Mouse (Mus musculus): ENCODE data around the gene Herpud1. TPM values are rescaled to one million over a fixed set of nuclear protein-coding genes. Genes with fewer than 3 reads are reported as not detected.

The Herpud1 gene
- total RNA-seq (2017): 74.5 and 93.6 TPM in 2 replicates

DNA sequence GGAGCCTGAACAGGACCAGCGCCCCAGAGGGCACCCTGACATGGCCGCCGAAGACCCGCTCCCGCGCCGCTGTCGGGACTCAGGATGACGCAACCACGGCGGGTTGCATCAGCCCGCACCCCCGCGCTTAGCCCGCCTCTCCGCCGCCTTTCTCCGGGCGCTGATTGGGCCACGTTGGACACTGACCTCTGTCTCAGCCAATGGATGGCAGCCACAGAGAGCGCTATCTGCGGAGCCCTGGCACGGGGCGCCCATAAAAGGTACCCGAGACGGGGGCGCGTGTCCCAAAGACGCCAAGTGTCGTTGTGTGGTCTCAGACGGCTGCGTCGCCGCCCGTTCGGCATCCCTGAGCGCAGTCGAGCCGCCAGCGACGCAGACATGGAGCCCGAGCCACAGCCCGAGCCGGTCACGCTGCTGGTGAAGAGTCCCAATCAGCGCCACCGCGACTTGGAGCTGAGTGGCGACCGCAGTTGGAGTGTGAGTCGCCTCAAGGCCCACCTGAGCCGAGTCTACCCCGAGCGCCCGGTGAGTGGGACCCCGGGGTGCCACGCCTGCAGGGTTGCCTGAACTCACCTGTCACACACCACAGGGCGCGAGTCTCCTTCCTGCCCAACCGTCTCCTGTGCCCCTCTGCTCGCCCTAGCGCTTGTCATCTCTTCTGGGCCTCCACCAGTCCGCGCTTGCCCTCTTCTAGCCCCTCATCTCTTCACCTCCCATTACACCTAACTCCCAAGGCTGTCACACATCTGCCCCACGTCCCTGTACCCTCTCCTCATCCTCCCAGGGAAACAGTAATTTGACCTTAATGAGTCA, at the start of gene Herpud1:
TSS of gene Herpud1 (plus strand) at position 225 of the 813 bp plus-strand sequence.
- peak; percentile 94 to 98 for ATAC-seq (replicated peaks in 1 of 2; ENCODE audit: insufficient read depth in 1 of 2, low FRiP score in 2 of 2, low TSS enrichment in 1 of 2, low read depth in 1 of 2, poor library complexity in 2 of 2, severe bottlenecking in 2 of 2)

DNA sequence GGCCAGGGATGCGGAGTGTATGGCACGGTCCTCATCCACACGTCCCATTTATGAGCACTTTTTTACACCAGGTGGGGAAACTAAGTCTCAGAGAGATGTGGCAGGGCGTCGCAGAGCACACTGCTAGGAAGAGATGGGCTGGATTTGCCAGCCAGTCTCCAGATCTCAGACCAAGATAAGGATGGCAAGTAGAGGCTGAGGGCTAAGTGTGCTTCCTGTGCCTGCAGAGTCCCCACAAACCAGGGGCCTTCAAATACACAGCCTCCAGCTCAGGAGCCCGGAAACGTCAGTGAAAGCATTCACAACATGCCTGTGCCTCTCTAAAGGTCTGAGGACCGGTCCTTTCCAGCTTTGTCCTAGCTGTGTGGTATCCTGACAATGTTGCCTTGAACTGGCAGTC, 48.7 kb upstream of the Herpud1 start:
- no peak; a peak in 1 of 4 replicates for ATAC-seq (replicated peaks in 1 of 2; ENCODE audit: insufficient read depth in 1 of 2, low FRiP score in 2 of 2, low TSS enrichment in 1 of 2, low read depth in 1 of 2, poor library complexity in 2 of 2, severe bottlenecking in 2 of 2)

DNA sequence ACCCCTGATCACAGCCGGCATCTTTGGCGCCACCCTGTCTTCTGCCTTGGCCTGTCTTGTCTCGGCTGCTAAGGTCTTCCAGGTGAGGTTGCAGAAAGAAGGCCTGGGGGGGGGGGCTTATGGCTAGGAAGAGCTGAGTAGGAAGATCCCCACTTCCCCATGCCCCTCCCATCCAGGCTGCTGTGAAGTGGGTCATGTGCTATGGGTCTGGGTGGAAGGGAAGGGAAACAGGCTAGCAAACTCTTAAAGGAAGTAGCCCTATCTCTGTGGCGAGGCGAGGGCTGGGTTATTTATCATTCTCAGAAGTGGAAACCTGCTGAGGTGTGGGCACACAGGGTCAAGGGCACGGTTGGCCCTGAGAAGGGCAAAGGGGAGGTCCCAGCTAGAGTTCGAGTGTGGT, 45.4 kb upstream of the Herpud1 start:
- peak in 1 of 2 experiments; percentile 48; a peak in 1 of 4 replicates for ATAC-seq (replicated peaks in 1 of 2; ENCODE audit: insufficient read depth in 1 of 2, low FRiP score in 2 of 2, low TSS enrichment in 1 of 2, low read depth in 1 of 2, poor library complexity in 2 of 2, severe bottlenecking in 2 of 2)

DNA sequence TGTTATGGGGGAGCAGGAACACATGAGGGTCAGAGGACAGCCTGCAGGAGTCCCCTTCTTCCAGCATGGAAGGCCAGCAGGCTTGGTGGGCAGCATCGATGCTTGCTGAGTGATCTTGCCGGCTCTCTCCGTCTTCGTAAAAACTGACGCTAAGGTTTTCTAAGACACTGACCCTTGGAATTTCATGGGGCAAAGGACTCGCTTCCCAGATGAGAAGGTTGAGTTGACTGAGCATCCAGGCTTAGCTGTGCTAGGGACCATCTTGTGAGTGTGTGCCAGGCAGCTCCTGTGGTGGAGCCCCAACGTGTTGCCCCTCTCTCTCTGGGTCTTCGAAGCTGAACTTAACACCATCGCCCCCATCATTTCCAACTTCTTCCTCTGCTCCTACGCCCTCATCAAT, 43.5 kb upstream of the Herpud1 start:
- ATAC-seq (replicated peaks in 1 of 2; ENCODE audit: insufficient read depth in 1 of 2, low FRiP score in 2 of 2, low TSS enrichment in 1 of 2, low read depth in 1 of 2, poor library complexity in 2 of 2, severe bottlenecking in 2 of 2): no peak

DNA sequence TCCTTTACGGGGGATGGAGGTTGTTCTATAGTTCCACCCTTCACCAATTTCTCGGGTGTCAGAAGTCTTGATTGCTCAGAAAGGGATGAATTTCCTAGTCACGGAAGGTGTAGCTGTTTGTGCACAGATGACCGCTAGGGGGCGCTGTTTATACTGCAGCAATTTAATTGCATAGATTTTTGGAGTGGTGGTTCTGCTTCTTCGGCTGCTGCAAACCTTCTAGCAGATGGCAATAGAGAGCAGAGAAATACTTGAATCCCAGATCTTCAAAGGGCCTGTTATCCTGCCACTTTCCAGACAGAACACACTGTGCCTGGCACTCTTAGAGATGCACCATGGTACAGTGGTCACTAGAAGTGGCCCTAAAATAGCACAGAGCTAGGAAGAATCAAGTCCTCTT, 42.9 kb upstream of the Herpud1 start:
- ATAC-seq (replicated peaks in 1 of 2; ENCODE audit: insufficient read depth in 1 of 2, low FRiP score in 2 of 2, low TSS enrichment in 1 of 2, low read depth in 1 of 2, poor library complexity in 2 of 2, severe bottlenecking in 2 of 2): peak; percentile 48; a peak in 3 of 4 replicates

DNA sequence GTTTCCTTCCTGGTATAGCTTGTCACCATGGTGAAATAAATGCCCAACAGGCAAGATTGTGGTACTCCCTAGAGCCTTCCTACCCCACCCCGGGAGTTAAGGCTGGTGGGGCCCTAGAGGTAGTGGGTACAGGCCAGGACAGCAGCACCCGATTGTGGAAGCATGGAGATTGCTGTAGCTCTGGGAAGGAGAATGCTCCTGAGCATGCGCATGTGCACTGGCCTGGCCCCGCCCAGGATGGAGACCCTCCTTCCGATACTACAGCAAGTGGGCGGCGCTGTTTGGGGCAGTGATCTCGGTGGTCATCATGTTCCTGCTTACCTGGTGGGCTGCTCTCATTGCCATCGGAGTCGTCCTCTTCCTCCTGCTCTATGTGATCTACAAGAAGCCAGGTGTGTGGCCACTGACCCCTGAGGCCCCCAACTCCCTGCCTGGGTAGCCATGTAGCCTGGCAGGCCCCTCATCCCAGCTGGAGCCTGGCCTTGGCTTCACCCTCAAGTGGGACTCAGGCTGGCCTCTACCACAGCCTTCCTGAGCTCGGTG, 42.4 kb upstream of the Herpud1 start:
- ATAC-seq (replicated peaks in 1 of 2; ENCODE audit: insufficient read depth in 1 of 2, low FRiP score in 2 of 2, low TSS enrichment in 1 of 2, low read depth in 1 of 2, poor library complexity in 2 of 2, severe bottlenecking in 2 of 2): no peak

DNA sequence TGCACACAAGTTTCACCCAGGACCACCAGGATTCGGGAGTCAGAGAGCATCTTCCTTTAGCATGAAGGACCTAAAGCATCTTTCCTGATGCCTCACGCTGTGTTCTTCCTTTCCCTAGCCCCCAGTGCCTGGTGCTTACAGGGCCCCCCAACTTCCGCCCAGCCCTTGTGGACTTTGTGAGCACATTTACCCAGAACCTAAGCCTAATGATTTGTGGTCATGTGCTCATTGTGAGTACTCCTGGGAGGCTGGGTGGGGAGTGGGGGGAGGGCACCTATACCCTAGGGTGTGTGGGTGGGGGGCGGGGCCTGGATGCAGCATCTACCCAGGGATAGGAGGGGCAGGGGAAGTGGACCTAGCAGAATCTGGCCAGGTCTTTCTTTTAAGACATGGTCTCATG, 40.6 kb upstream of the Herpud1 start:
- ATAC-seq (replicated peaks in 1 of 2; ENCODE audit: insufficient read depth in 1 of 2, low FRiP score in 2 of 2, low TSS enrichment in 1 of 2, low read depth in 1 of 2, poor library complexity in 2 of 2, severe bottlenecking in 2 of 2): no peak

DNA sequence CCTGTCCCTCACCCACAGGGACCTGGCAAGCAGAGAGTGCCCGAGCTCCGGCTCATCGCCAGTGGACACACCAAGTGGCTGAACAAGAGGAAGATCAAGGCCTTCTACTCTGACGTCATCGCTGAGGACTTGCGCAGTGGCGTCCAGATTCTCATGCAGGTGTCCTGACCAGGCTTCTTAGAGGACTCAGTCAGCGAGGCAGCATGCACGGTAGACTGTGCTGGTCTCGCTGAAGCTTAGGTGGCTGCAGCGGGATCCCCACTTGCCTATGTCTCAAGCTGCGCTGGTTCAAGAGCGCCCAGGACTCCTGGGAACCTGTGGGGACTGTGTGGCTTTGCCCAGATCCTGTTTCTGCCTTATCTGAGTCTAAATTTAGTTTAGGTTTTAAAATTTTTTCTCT, 40.0 kb upstream of the Herpud1 start:
- no peak for ATAC-seq (replicated peaks in 1 of 2; ENCODE audit: insufficient read depth in 1 of 2, low FRiP score in 2 of 2, low TSS enrichment in 1 of 2, low read depth in 1 of 2, poor library complexity in 2 of 2, severe bottlenecking in 2 of 2)

DNA sequence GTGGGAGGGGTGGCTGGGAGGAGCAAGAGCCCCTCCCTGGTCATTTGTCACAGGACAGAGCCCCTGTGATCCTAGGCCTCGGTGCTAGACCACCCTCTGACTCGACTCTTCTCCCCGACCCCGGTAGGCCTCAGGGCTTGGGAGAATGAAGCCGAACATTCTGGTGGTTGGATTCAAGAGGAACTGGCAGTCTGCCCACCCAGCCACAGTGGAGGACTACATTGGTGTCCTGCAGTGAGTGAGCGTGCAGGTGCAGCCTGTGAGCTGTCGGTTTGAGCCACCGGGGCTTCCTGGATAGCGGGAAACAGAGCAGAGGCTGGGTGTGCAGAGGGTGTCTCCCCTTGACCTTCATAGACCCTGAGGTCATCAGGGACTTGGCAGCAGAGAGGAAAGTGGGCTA, 37.8 kb upstream of the Herpud1 start:
- ATAC-seq (replicated peaks in 1 of 2; ENCODE audit: insufficient read depth in 1 of 2, low FRiP score in 2 of 2, low TSS enrichment in 1 of 2, low read depth in 1 of 2, poor library complexity in 2 of 2, severe bottlenecking in 2 of 2): peak; percentile 40 to 58

DNA sequence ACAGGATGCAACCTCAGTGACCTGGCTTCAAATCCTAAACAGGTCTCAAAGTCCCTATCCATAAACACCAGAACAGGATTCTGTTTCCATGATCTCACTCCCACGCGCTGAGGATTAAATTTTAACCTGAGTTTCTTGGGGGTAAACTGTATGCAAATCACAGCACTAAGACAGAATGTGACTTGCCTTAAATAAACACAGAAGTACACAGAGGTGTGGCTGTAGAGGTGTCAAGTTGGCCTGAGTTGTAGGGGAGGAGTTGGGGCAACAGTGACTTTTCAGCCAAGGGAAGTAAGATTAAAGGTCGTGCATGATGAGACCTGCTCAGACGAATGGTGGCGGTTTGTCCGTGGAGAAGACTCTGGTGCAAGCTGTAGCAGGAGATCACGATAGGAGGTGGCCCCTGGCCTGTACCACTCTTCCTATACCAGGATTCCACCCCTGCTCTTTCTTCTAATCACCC, 32.1 kb upstream of the Herpud1 start:
- peak in 1 of 2 experiments; percentile 6; a peak in 1 of 4 replicates for ATAC-seq (replicated peaks in 1 of 2; ENCODE audit: insufficient read depth in 1 of 2, low FRiP score in 2 of 2, low TSS enrichment in 1 of 2, low read depth in 1 of 2, poor library complexity in 2 of 2, severe bottlenecking in 2 of 2)

DNA sequence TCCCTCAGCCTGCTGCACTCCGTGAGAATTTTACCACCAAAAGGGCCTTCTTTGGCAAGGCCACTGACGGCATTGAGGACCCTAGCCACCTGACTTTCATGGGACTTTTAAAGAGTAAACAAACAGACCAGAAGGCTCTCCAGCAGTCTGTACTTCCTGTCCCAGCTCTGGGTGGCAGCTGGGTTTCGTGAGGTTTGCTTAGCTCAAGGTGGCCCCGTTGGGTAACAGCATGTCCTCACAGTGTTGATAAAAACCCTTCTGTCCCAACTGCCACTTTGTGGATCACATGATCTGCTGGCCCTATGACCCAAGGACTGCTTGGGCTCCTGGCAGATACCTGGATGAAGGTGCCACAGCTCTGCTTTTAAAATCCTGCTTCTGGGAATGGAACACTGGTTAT, 31.7 kb upstream of the Herpud1 start:
- ATAC-seq (replicated peaks in 1 of 2; ENCODE audit: insufficient read depth in 1 of 2, low FRiP score in 2 of 2, low TSS enrichment in 1 of 2, low read depth in 1 of 2, poor library complexity in 2 of 2, severe bottlenecking in 2 of 2): peak; percentile 72 to 82; a peak in 3 of 4 replicates

DNA sequence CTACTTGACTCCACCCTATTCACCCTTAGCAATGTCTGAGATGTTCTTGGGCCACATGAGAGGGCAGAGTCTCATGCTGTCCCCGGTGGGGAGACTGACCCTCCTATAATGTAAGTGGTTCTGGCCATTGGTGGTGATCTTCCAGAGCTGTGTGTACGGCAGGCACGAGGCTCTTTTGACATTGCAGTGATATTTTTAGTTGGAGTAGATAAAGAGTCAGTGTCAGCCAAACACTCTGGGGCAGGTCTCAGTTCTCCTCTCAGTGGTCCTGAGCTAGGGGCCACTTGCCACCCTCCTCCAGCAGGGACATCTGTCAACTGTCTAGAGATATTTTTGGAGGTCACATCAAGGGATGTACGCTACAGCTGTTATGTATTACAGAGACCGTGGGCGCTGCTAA, 29.0 kb upstream of the Herpud1 start:
- ATAC-seq (replicated peaks in 1 of 2; ENCODE audit: insufficient read depth in 1 of 2, low FRiP score in 2 of 2, low TSS enrichment in 1 of 2, low read depth in 1 of 2, poor library complexity in 2 of 2, severe bottlenecking in 2 of 2): no peak

DNA sequence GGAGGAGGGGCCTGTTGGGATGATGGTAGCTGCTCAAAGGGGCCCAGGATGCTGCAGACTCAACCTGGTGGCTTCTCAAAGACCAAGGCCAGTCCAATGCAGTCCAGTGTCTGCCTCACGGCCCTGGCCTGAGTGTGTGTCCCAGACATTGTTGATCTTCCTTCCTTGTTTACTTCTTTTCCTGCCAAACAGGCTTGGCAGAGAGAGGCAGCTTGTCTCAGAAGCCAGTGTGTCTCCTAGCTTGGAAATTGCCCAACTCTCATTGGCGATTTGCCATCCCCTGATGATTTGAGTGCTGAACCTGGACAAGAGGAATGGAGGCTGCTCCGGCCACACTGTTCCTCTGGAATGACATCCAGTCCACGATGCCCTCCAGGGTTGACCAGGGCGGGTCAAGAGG, 27.7 kb upstream of the Herpud1 start:
- ATAC-seq (replicated peaks in 1 of 2; ENCODE audit: insufficient read depth in 1 of 2, low FRiP score in 2 of 2, low TSS enrichment in 1 of 2, low read depth in 1 of 2, poor library complexity in 2 of 2, severe bottlenecking in 2 of 2): no peak

DNA sequence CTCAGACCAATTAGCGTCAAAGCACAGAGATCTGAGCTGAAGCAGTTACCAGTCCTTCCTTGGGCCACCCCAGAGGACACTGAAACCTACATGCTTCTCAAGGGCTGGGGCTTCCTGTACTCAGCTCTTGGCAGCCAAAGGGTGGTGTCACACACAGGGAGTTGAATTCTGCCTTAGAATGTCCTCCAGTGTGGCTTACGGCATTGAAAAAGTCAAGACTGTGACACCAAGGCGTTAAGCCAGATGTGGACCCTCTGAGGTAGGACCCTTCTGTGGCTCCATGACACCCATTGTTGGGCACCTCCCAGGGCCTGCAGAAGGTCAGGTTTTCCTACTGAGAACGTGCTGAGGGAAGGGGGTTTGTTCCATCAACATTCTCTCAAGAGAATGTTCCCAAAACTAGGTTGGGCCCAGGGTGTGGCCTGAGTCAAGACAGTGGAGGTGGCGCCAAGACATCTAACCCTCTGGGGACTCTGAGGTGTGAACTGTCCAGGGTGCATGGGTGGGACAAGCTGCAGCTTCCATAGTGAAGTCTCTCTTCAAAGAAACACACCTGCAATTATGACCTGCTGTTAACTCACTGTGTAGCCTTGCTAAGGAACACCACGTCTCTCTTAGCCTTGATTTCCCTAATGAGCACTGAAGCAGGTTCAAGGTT, 24.3 kb upstream of the Herpud1 start:
- no peak for ATAC-seq (replicated peaks in 1 of 2; ENCODE audit: insufficient read depth in 1 of 2, low FRiP score in 2 of 2, low TSS enrichment in 1 of 2, low read depth in 1 of 2, poor library complexity in 2 of 2, severe bottlenecking in 2 of 2)

DNA sequence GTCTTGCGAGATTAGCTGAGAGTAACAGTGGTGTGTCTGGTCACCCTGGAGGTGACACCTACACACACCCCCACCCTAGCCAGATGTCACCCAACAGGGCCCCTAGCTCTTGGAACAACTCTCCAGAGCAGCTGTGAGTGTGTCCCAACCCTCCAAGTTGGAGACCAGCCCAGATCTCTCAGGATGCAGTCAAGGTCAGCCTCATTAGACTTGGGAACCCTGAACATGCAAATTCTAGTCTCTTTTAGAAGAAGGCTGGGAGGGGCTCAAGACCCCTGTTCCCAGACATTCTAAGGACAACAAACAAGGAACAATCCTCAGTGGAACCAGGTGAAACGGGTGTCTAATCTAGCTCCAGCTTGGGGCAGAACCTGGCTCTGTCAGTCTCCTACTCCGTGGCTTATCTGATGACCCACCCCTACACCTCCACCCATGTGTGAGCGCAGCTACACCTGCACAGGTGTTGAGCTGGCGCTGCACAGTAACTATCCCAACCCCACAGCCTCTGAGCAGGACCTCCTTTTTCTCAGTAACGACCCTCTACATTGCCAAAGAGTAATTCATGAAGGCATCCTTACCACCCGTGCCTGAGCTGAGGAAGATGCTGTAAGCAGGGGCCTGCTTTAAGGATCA, 23.5 kb upstream of the Herpud1 start:
- ATAC-seq (replicated peaks in 1 of 2; ENCODE audit: insufficient read depth in 1 of 2, low FRiP score in 2 of 2, low TSS enrichment in 1 of 2, low read depth in 1 of 2, poor library complexity in 2 of 2, severe bottlenecking in 2 of 2): 0 out of 4 replicates have a peak, but pooled peaks of 1 of the 2 experiments have one; percentile 0

DNA sequence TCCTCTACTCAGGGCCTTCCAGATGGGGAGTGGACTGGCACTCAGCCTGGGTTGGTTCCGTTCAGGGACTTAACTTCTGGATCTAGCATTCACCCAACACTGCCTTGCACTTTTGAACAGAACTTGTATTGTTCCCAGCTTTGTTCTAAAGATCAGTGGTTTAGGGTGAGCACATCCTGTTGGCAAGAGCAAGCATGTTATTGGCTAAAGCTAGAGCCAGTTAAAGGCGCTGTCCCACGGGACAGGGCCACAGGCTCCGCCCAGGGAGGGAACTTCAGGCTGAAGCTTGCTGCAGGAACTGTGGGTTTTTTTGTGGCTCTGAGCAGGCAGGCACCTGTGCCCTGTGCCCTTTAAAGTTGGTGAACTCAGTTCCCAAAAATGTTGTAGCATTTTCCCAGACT, 22.9 kb upstream of the Herpud1 start:
- peak; percentile 82 to 88 for ATAC-seq (replicated peaks in 1 of 2; ENCODE audit: insufficient read depth in 1 of 2, low FRiP score in 2 of 2, low TSS enrichment in 1 of 2, low read depth in 1 of 2, poor library complexity in 2 of 2, severe bottlenecking in 2 of 2)

DNA sequence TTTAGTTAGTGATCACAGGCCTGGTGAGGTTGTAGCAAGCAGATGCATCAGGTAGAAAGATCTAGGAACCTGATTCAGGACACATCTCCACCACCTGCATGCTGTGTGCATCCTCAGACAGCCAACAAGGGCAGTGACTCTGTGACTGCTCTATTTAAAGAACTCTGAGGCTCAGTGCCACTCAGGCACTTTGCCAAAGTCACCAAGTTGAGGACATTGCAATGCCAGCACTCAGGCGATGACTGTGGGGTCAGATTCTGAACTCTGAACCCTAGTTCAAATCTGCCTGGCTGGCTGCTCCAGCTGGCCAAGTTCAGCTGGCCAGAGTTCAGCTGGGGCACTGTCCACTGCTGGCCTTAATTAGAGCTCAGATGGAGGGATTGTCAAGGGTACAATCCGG, 22.3 kb upstream of the Herpud1 start:
- no peak for ATAC-seq (replicated peaks in 1 of 2; ENCODE audit: insufficient read depth in 1 of 2, low FRiP score in 2 of 2, low TSS enrichment in 1 of 2, low read depth in 1 of 2, poor library complexity in 2 of 2, severe bottlenecking in 2 of 2)
